Comparison of ENCODE assay signal across 7 mouse cellular contexts in the genomic region with DNA sequence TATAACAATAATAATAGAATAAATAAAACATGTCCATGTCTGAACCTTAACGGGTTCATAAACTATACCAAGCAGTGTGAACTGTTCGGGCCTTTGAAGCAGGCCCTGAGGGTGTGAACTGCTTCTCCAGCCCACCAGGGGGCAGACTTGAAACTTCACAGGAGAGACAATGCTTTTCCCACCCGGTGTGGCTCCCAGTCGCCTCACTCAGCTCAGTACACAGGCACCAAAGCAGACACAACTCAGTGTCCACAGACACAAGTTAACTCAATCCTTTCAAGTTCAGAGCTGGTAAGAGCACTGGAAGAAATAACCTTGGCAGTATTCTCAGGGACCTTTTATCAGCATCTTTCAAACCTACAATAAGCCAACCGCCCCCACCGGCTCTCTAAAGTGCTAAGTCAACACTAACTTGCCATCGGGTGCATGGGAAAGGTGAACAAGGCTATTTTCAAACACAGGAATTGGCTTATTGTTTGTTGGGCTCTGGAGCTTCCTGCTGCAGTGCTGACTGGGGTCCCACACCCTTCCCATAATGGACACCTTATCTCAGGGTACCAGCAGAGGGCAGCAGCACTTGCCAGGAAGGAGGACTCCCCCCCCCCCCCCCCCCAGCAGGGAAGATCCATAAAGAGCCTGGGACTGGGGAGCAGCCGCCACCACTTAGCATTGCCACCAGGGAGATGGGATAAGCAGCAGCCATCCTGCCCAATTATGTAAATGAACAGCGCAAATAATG. TPM values are rescaled to one million over a fixed set of nuclear protein-coding genes. Genes with fewer than 3 reads are reported as not detected.
A peak's percentile ranks its signal among the peaks of the same experiment; 100 is the strongest.
DNase-seq lines count a peak whose midpoint lies in the region; ATAC-seq and TF ChIP-seq lines count a peak whose summit lies in the region.

No protein-coding gene starts in this region.

- peaks cover 2% of the 10 kb centered on the region for H3K27me3 ChIP-seq in megakaryocyte, embryonic 14.5 days (replicated peaks)

- peak; percentile 67 for TF ChIP-seq CTCF in left cerebral cortex, adult 2 months (IDR thresholded peaks at IDR 0.05)

- intact Hi-C loops in left cerebral cortex, adult 2 months (cut with DNase I), result loop anchor here (1.0 kb wide), 1 partner anchor 77 kb away; the partner anchor contains the start of gene Ccdc88c

- no peak overlapping the region for H3K27ac ChIP-seq in left cerebral cortex, adult 2 months

- peaks cover 34% of the 10 kb centered on the region for H3K36me3 ChIP-seq in megakaryocyte, embryonic 14.5 days (replicated peaks; ENCODE audit: low read length)

- H3K4me3 ChIP-seq in left cerebral cortex, adult 2 months, result no peak overlapping the region
- H3K4me3 ChIP-seq in megakaryocyte, embryonic 14.5 days (replicated peaks), result peak overlapping the region; percentile 68

- DNase-seq in cerebellum, postnatal 36 days, result peak; percentile 69
- DNase-seq in gastrocnemius, adult 8-10 months (ENCODE audit: low spot score in 2 of 2), result peak; percentile 46 to 60
- peak; percentile 57 for DNase-seq in hindlimb bud, embryonic 11.5 days (ENCODE audit: extremely low spot score, low read depth, low spot score)
- peak; percentile 76 to 82 for DNase-seq in left cerebral cortex, adult 2 months (ENCODE audit: extremely low spot score in 1 of 2, low spot score in 2 of 2)
- DNase-seq in right cerebral cortex, postnatal 25 days, result peak; percentile 62

- ATAC-seq in activated CD4-positive, CD25-positive, alpha-beta regulatory T cell, adult 4 months, result peak; percentile 81

- peaks cover 47% of the 10 kb centered on the region for H3K4me1 ChIP-seq in megakaryocyte, embryonic 14.5 days

- H3K9me3 ChIP-seq in megakaryocyte, embryonic 14.5 days, result no peaks in the 10 kb centered on the region

RNA-seq across cellular contexts. Expression of gene Gpr68, which starts 44.4 kb away (rescaled TPM):
- 10 to 100 TPM; 55.7 to 78.7 TPM for polyA plus RNA-seq in activated CD4-positive, CD25-positive, alpha-beta regulatory T cell, adult 4 months (2017; shearing (Covaris generic))
- total RNA-seq in gastrocnemius, adult 8-10 months (2022), result under 1 TPM in 1 of 4 experiments, not detected in 3; 0.15 TPM
- 10 to 100 TPM; 14.0 to 15.6 TPM for total RNA-seq in left cerebral cortex, adult 2 months (2021)
- polyA plus RNA-seq in megakaryocyte, embryonic 14.5 days (2012; ENCODE audit: insufficient read depth, low replicate concordance), result 0.12 TPM in 1 of 2 replicates, not detected in the other

Comparison
In these comparisons a context has a peak if more than half of its experiments do, and no peak if none do; other contexts are left out.
1. RNA of gene Gpr68, which starts 44.4 kb away (total RNA-seq): 14.0 to 15.6 TPM in left cerebral cortex, adult 2 months; 0.15 TPM in gastrocnemius, adult 8-10 months; every median in the first group is over 10 times any median in the second.
2. Peak in every context shown above with its lines, with median percentiles within 50 percentile points of each other: DNase-seq.